Mouse (Mus musculus) testis, adult 2 months (tissue): Measurements from ENCODE around the gene Fstl1.

Experiments used
- CTCF ChIP-seq: fragments of 200-500 bp; IDR thresholded peaks from 2 replicates; pipeline ENCODE4 v1.5.1; 2012; ENCODE audit warnings: low read depth, mild to moderate bottlenecking, inconsistent platforms, low read length, moderate library complexity; ENCODE audit not compliant: control insufficient read depth, insufficient read depth, insufficient replicate concordance
- POLR2A ChIP-seq: fragments of 200-500 bp; IDR thresholded peaks from 2 replicates; pipeline ENCODE4 v1.6.1; 2012; ENCODE audit warnings: low read depth, mild to moderate bottlenecking, inconsistent platforms, low read length, moderate library complexity; ENCODE audit not compliant: control insufficient read depth

DNA sequence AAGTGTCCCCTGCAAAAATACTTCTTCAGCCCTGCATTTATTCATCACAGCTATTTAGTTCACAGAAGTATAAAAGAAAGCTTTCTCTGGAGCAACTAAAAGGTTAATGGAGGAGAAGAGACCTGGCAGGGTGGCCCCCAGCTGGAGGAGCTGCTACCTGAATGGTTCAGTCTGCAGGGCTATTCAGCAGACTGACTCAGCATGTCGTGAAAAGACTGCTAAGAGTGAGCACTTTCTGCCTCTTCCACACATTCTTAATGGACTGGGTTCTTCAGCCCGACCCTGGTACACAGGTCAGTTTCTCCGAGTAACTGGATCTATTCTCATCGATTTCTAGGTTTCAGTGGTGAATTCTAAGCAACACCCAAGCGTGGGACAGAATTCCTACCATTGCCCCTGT, 12.9 kb upstream of the Fstl1 start:
- TF ChIP-seq CTCF = no peak
- TF ChIP-seq POLR2A = no peak
